Mouse (Mus musculus) lung, embryonic 16.5 days (tissue): ENCODE results near the gene Zbtb3. TPM values are rescaled to one million over a fixed set of nuclear protein-coding genes. Genes with fewer than 3 reads are reported as not detected.

Experiments used
- ATAC-seq: fragments of 200-750 bp; cut with Nextera tagmentation; 2 replicates; pipeline ENCODE4 v1.8.0; 2017; ENCODE audit warnings: low read depth, mild to moderate bottlenecking, moderate library complexity
- H3K27ac ChIP-seq: fragments of 300-500 bp; sonication (generic); 2 replicates; pipeline ENCODE4 v1.5.1; 2014; ENCODE audit warnings: mild to moderate bottlenecking, control low read depth, low read length
- H3K27me3 ChIP-seq: fragments of 300-500 bp; sonication (generic); 2 replicates; pipeline ENCODE4 v1.6.1; 2014; ENCODE audit warnings: low read depth, low read length, mixed read lengths; ENCODE audit not compliant: control insufficient read depth, insufficient read depth
- H3K36me3 ChIP-seq: fragments of 300-500 bp; sonication (generic); 2 replicates; pipeline ENCODE4 v1.6.1; 2014; ENCODE audit warnings: low read length; ENCODE audit not compliant: control insufficient read depth, insufficient read depth
- H3K4me1 ChIP-seq: fragments of 300-500 bp; sonication (generic); replicated peaks from 2 replicates; pipeline ENCODE4 v1.6.1; 2014; ENCODE audit warnings: low read length, mixed read lengths; ENCODE audit not compliant: control insufficient read depth, insufficient read depth
- H3K4me2 ChIP-seq: fragments of 300-500 bp; sonication (generic); 2 replicates; pipeline ENCODE4 v1.6.1; 2014; ENCODE audit warnings: low read depth, low read length, control low read depth
- H3K4me3 ChIP-seq: fragments of 300-500 bp; sonication (generic); 2 replicates; pipeline ENCODE4 v1.5.1; 2014; ENCODE audit warnings: mild to moderate bottlenecking, low read length, control low read depth
- H3K9ac ChIP-seq: fragments of 300-500 bp; sonication (generic); 2 replicates; pipeline ENCODE4 v1.6.1; 2014; ENCODE audit warnings: low read length, control low read depth
- H3K9me3 ChIP-seq: fragments of 300-500 bp; sonication (generic); 2 replicates; pipeline ENCODE4 v1.6.1; 2016; ENCODE audit warnings: low read length; ENCODE audit not compliant: control insufficient read depth
- WGBS: fragments of 180-500 bp; shearing (Covaris S2); extraction: QIAGEN DNeasy Blood & Tissue Kit; methylation state at CpG from one replicate; pipeline ENCODE4 v1.1.7; 2014; 5-methylcytosine and 5-hydroxymethylcytosine counted together
- polyA plus RNA-seq: library from polyadenylated mRNA; unstranded; fragments of >200 nt; fragmentation: Nextera tagmentation; extraction: Ambion mirVana; gene quantifications from 2 replicates; pipeline ENCODE4 v1.2.1, GENCODE M21; 2015

Zbtb3 gene
- polyA plus RNA-seq, 1 experiment from 2014 or later = 5.5 TPM

DNA sequence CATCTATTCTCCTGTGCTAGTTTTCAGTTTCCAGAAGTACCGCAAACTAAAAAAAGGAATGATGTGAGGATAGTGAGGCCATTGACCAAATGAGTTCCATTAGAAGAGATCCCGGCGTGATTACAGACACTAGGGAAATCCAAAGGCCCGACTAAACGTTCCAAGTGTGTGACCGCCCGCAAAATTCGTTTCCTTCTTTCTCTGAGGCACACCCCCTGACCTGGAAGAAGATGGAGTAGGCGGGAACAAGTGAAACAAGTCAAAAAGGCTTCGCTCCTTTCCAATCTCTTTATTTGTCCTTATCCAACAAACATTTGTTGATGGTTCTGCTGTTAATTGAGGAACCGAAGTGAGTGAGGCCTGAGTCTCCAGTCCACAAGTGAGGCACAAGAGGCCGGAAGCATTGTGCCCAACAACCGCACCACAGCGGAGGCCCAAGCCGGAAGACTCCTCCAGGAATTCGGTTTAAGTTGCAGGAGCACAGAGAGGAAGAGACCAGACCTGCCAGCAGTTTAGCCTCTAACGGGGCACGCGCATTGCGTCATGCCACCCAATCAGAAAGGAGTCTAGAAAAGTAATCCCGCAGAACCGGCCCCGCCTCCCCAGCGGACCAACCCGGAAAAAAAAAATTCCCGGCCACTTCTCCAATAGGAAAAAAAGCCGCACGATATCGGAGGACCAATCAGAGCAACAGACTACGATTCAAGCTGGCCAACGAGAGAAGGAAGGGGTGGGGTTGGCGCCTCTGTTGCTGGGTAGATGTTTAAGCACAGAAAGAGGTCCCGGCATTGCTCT is 16.6 kb downstream of the Zbtb3 start, which contains the start of gene Ttc9c:
Gene Ttc9c, minus strand, starts transcription at position 533 of the 795 bp plus-strand sequence.
- H3K9me3 ChIP-seq = no peaks in the 10 kb centered on the region
- H3K4me2 ChIP-seq = peak within 1 kb of the TSS; percentile 98
- H3K4me3 ChIP-seq = peak within 1 kb of the TSS; percentile 100
- H3K9ac ChIP-seq = peak within 1 kb of the TSS; percentile 98
- H3K27ac ChIP-seq = peak within 1 kb of the TSS; percentile 99
- peaks cover 28% of the 10 kb centered on the region for H3K4me1 ChIP-seq
- ATAC-seq = peak; percentile 93
- H3K27me3 ChIP-seq = no peaks in the 10 kb centered on the region
- peaks cover 12% of the 10 kb centered on the region for H3K36me3 ChIP-seq
- WGBS = under 1% methylated on average over 33 of the region's 33 CpGs

- peak; percentile 95 for ATAC-seq
- Histone ChIP-seq H3K4me3 (peak within 1 kb of the TSS; percentile 100), H3K9ac (peak within 1 kb of the TSS; percentile 98), H3K36me3 (peaks cover 18% of the 10 kb centered on the region), H3K4me1 (peaks cover 28% of the 10 kb centered on the region), H3K27me3 (no peaks in the 10 kb centered on the region), H3K4me2 (peak within 1 kb of the TSS; percentile 98), H3K9me3 (no peaks in the 10 kb centered on the region), H3K27ac (peak within 1 kb of the TSS; percentile 99)
- under 1% methylated on average over 82 of the region's 83 CpGs for WGBS
These were observed 17.5 kb downstream of the Zbtb3 start, which contains the start of gene Hnrnpul2 for GRCm38 (mm10) chr19:8819596-8820423. Gene Hnrnpul2, plus strand, starts transcription at chr19:8820010.

DNA sequence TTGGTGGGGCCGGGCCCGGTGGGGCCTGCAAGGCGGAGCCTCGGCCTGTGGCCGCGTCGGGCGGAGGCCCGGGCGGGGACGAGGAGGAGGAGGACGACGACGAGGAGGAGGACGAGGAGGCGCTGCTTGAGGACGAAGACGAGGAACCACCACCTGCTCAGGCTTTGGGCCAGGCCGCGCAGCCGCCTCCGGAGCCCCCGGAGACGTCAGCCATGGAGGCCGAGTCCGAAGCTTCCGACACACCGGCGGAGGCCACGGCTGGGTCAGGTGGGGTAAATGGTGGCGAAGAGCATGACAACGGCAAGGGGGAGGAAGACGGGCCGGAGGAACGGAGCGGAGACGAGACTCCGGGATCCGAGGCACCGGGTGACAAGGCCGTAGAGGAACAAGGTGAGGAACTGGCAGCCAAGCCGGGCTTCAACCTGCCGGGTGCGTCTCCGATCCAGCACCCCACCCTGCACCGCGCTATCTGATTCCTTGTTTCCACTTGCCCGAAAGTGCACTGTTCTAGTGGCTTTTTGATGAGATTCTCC is 18.1 kb downstream of the Zbtb3 start:
- H3K4me2 ChIP-seq = peak overlapping the region; percentile 90
- WGBS = under 1% methylated on average over 48 of the region's 48 CpGs
- H3K9me3 ChIP-seq = no peaks in the 10 kb centered on the region
- H3K9ac ChIP-seq = peak overlapping the region; percentile 98
- H3K27ac ChIP-seq = peak overlapping the region; percentile 99
- peak overlapping the region; percentile 100 for H3K4me3 ChIP-seq
- peaks cover 24% of the 10 kb centered on the region for H3K36me3 ChIP-seq
- H3K4me1 ChIP-seq = peaks cover 28% of the 10 kb centered on the region
- H3K27me3 ChIP-seq = no peaks in the 10 kb centered on the region
- ATAC-seq = peak; percentile 13

DNA sequence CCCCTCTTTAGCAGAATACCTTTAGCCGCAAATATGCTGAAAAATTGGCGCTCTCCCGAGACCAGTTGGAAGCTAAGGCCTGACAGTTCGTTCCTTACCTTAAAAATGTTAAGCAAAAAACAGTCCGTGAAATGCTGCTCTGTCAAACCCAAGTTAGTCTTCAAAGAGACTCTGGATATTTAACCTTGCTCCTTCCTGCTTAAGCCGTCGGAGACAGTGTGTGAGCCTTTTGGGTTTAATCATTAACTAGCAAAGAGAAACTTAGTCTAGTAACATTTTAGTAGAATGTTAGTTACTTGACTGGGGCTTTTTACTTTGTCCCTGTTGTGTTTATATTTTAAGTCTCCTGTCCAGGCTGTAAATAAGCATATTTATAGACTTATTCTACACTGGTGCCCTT is 18.8 kb downstream of the Zbtb3 start:
- Histone ChIP-seq H3K4me2 (peak overlapping the region; percentile 90), H3K27ac (peak overlapping the region; percentile 99), H3K36me3 (peaks cover 29% of the 10 kb centered on the region), H3K9me3 (no peaks in the 10 kb centered on the region), H3K9ac (peak overlapping the region; percentile 98), H3K4me1 (peaks cover 28% of the 10 kb centered on the region), H3K27me3 (no peaks in the 10 kb centered on the region), H3K4me3 (peak overlapping the region; percentile 100)
- no peak for ATAC-seq
- WGBS = 2% methylated on average over 7 of the region's 7 CpGs

DNA sequence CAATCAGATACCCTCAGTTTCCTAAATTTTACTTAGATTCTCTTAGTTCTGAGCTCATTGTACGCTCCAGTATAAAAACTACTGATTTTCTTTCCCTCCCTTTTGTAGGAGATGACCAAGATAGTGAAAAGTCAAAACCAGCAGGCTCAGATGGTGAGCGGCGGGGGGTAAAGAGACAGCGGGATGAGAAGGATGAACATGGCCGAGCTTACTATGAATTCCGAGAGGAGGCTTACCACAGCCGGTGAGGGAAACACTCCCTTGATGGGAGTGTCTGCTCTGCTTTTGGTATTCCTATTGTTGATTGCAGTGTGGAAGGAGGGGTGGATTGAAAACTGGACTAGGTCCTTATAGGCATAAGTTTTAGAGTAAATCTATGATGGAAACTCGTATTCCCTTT is 20.3 kb downstream of the Zbtb3 start:
- Histone ChIP-seq H3K4me2 (peak overlapping the region; percentile 90), H3K27ac (no peak overlapping the region), H3K4me1 (peaks cover 17% of the 10 kb centered on the region), H3K9ac (no peak overlapping the region), H3K9me3 (no peaks in the 10 kb centered on the region), H3K4me3 (peak overlapping the region; percentile 13; the same call in 1 of the 2 replicates), H3K27me3 (no peaks in the 10 kb centered on the region), H3K36me3 (peaks cover 42% of the 10 kb centered on the region)
- ATAC-seq = no peak
- 63% methylated on average over 8 of the region's 8 CpGs for WGBS

GRCm38 (mm10) chr19:8829660-8830059 is 27.3 kb downstream of the Zbtb3 start, which contains the start of gene AC129217.1:
Gene AC129217.1, plus strand, starts transcription at chr19:8829773.
- Histone ChIP-seq H3K9ac (no peak within 1 kb of the TSS), H3K4me2 (no peak within 1 kb of the TSS), H3K36me3 (peaks cover 87% of the 10 kb centered on the region), H3K4me3 (no peak within 1 kb of the TSS), H3K27me3 (no peaks in the 10 kb centered on the region), H3K9me3 (no peaks in the 10 kb centered on the region), H3K4me1 (no peaks in the 10 kb centered on the region), H3K27ac (no peak within 1 kb of the TSS)
- WGBS = 81% methylated on average over 8 of the region's 8 CpGs
- ATAC-seq = no peak

GRCm38 (mm10) chr19:8830664-8831063 is 28.3 kb downstream of the Zbtb3 start:
- peaks cover 83% of the 10 kb centered on the region for H3K36me3 ChIP-seq
- H3K4me2 ChIP-seq = no peak overlapping the region
- H3K27me3 ChIP-seq = no peaks in the 10 kb centered on the region
- H3K27ac ChIP-seq = no peak overlapping the region
- 94% methylated on average over 8 of the region's 8 CpGs for whole genome bisulfite sequencing
- no peak for ATAC-seq
- no peaks in the 10 kb centered on the region for H3K4me1 ChIP-seq
- H3K9ac ChIP-seq = no peak overlapping the region
- no peak overlapping the region for H3K4me3 ChIP-seq
- no peaks in the 10 kb centered on the region for H3K9me3 ChIP-seq

- 80% methylated on average over 11 of the region's 11 CpGs for WGBS
- Histone ChIP-seq H3K9me3 (no peaks in the 10 kb centered on the region), H3K4me2 (no peak overlapping the region), H3K36me3 (peaks cover 77% of the 10 kb centered on the region), H3K9ac (no peak overlapping the region), H3K4me3 (no peak overlapping the region), H3K4me1 (no peaks in the 10 kb centered on the region), H3K27me3 (no peaks in the 10 kb centered on the region), H3K27ac (no peak overlapping the region)
- ATAC-seq = no peak
These were observed 28.9 kb downstream of the Zbtb3 start for GRCm38 (mm10) chr19:8831262-8831661.

- Histone ChIP-seq H3K9me3 (no peaks in the 10 kb centered on the region), H3K27me3 (no peaks in the 10 kb centered on the region), H3K4me1 (no peaks in the 10 kb centered on the region), H3K4me2 (no peak overlapping the region), H3K4me3 (no peak overlapping the region), H3K9ac (no peak overlapping the region), H3K36me3 (peaks cover 62% of the 10 kb centered on the region), H3K27ac (no peak overlapping the region)
- 84% methylated on average over 4 of the region's 4 CpGs for WGBS
- ATAC-seq = no peak
These were observed 30.6 kb downstream of the Zbtb3 start for GRCm38 (mm10) chr19:8832971-8833370.
